Mouse (Mus musculus) hindbrain, postnatal 0 days (tissue): ENCODE results near the gene Dpysl5. TPM values are rescaled to one million over a fixed set of nuclear protein-coding genes. Genes with fewer than 3 reads are reported as not detected.
"Not testable (repeated sequence)": the region's sequence is repeated elsewhere in the genome, so short reads cannot be mapped to it uniquely, and the experiment has no call there.

ENCODE experiments used
- ATAC-seq: fragments of 200-750 bp; cut with Nextera tagmentation; 2 replicates; pipeline ENCODE4 v1.8.0; 2017; ENCODE audit warnings: mild to moderate bottlenecking, moderate TSS enrichment, moderate library complexity
- DNase-seq: peaks from one replicate; pipeline ENCODE4 v3.0.0-alpha.2; 2015; ENCODE audit warnings: low spot score
- H3K27ac ChIP-seq: fragments of 300-500 bp; sonication (generic); 2 replicates; pipeline ENCODE4 v1.5.1; 2014; ENCODE audit warnings: mild to moderate bottlenecking
- H3K27me3 ChIP-seq: fragments of 300-500 bp; sonication (generic); 2 replicates; pipeline ENCODE4 v1.6.1; 2014; ENCODE audit warnings: low read length, mixed read lengths; ENCODE audit not compliant: insufficient read depth
- H3K36me3 ChIP-seq: fragments of 300-500 bp; sonication (generic); 2 replicates; pipeline ENCODE4 v1.6.1; 2014; ENCODE audit warnings: low read length, mixed read lengths; ENCODE audit not compliant: insufficient read depth
- H3K4me1 ChIP-seq: fragments of 300-500 bp; sonication (generic); 2 replicates; pipeline ENCODE4 v1.6.1; 2014; ENCODE audit warnings: antibody characterized with exemption, low read length, mixed read lengths; ENCODE audit not compliant: insufficient read depth
- H3K4me2 ChIP-seq: fragments of 300-500 bp; sonication (generic); 2 replicates; pipeline ENCODE4 v1.6.1; 2014; ENCODE audit warnings: low read depth, mild to moderate bottlenecking, low read length, moderate library complexity, mixed read lengths
- H3K4me3 ChIP-seq: fragments of 300-500 bp; sonication (generic); 2 replicates; pipeline ENCODE4 v1.5.1; 2014; ENCODE audit warnings: low read length
- H3K9ac ChIP-seq: fragments of 300-500 bp; sonication (generic); replicated peaks from 2 replicates; pipeline ENCODE4 v1.6.1; 2014; ENCODE audit warnings: mild to moderate bottlenecking, low read length, moderate library complexity, mixed read lengths
- H3K9me3 ChIP-seq: fragments of 300-500 bp; sonication (generic); 2 replicates; pipeline ENCODE4 v1.6.1; 2016; ENCODE audit warnings: low read length, mixed read lengths
- CTCF ChIP-seq: IDR thresholded peaks from 2 replicates; pipeline ENCODE4 v1.5.1; 2016; ENCODE audit warnings: antibody characterized with exemption, control low read depth, low read depth
- WGBS: fragments of 180-500 bp; shearing (Covaris S2); extraction: QIAGEN DNeasy Blood & Tissue Kit; methylation state at CpG from one replicate; pipeline ENCODE4 v1.1.7; 2014; 5-methylcytosine and 5-hydroxymethylcytosine counted together
- polyA plus RNA-seq: library from polyadenylated mRNA; unstranded; fragments of >200 nt; fragmentation: Nextera tagmentation; extraction: Ambion mirVana; gene quantifications from 2 replicates; pipeline ENCODE4 v1.2.1, GENCODE M21; 2015
- total RNA-seq: library from RNA; depleted of rRNA; stranded (reverse); fragments of >200 nt; gene quantifications from 2 replicates; pipeline ENCODE4 v1.2.3, GENCODE M21; 2014

Dpysl5 gene
- total and polyA plus RNA-seq, 2 experiments from 2014 or later, result 148 to 261 TPM

DNA sequence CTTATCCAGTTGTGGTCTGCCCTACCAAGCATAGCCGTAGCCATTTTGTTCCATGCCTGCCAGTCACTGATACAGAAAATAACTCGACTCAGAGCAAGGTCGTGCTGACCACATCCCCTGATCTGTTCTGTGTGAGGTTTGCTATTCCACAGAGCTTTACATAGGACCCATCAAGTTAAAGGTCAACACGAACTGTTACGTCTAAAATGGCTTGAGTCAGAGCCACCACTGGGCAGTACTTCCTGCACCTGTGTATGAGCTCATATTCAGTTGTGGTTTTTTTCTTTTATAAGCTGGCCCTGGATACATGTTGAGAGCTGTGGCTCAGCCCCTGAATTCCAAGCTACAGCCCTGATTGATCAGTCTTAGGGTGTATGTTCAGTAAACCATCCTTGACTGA lies 31.8 kb upstream of the Dpysl5 start:
- ATAC-seq (no peak), DNase-seq (no peak)
- Histone ChIP-seq H3K4me1 (no peaks in the 10 kb centered on the region), H3K4me3 (no peak overlapping the region), H3K4me2 (no peak overlapping the region), H3K9ac (no peak overlapping the region), H3K36me3 (0 out of 2 replicates have a peak, but pooled peaks cover 3% of the 10 kb centered on the region), H3K9me3 (no peaks in the 10 kb centered on the region), H3K27me3 (no peaks in the 10 kb centered on the region), H3K27ac (no peak overlapping the region)
- 85% methylated on average over 5 of the region's 5 CpGs for WGBS
- no peak for TF ChIP-seq CTCF

DNA sequence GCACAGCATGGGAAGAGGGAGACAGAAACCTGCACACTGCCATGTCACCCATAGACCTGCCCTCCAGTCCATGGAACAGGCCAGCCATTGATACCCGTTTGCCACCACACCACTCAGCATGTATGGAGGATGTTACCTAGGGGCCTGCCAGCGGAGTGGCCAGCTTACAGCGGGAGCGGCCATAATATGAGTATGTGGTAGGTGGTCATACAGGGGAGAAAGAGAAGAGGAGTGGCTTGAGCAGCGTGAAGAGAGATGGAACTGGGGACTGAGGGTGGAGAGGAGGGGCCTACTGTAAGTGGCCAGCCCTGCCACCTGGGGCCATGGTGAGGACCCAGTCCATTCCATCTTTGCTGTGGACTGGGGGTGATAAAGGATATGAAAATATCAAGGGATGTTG lies 29.4 kb upstream of the Dpysl5 start:
- Histone ChIP-seq H3K27ac (no peak overlapping the region), H3K36me3 (no peaks in the 10 kb centered on the region), H3K4me1 (no peaks in the 10 kb centered on the region), H3K4me2 (no peak overlapping the region), H3K9me3 (no peaks in the 10 kb centered on the region), H3K9ac (no peak overlapping the region), H3K4me3 (no peak overlapping the region), H3K27me3 (no peaks in the 10 kb centered on the region)
- DNase-seq (no peak), ATAC-seq (no peak)
- 89% methylated on average over 5 of the region's 5 CpGs for WGBS
- no peak for TF ChIP-seq CTCF

DNA sequence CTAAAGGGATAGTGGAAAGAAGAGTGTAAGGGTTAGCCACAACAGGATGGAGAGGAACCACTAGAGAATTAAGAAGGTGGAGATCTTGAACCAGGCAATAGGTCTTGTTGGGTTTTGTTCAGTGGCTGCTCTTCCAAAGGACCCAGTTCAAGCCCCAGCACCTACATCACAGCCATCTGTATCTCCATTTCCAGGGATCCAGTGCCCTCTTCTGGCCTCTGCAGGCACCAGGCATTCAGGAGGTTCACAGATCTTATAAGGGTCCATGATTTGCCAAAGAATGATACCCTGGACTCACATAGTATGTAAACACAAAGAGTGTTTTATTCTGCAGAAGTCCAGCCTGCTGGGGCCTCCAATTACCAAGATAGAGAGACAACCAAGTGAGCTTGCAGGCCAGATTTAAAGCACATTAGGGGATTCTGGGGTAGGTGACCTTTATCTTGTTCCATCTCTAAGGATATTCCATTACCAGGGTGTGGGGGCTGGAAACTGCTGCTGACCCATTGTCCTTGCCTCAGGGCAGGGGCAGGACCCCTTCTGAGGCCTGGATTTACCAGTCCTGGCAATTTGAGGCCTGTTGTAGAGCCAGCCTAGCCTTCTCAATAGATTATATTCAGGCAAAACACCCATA lies 28.3 kb upstream of the Dpysl5 start:
- Histone ChIP-seq H3K27ac (no peak overlapping the region), H3K4me2 (no peak overlapping the region), H3K4me3 (no peak overlapping the region), H3K27me3 (no peaks in the 10 kb centered on the region), H3K4me1 (no peaks in the 10 kb centered on the region), H3K9me3 (no peaks in the 10 kb centered on the region), H3K36me3 (no peaks in the 10 kb centered on the region), H3K9ac (no peak overlapping the region)
- TF ChIP-seq CTCF, result 0 out of 2 replicates have a peak, but pooled peaks have one; percentile 32
- ATAC-seq (no peak), DNase-seq (no peak)

DNA sequence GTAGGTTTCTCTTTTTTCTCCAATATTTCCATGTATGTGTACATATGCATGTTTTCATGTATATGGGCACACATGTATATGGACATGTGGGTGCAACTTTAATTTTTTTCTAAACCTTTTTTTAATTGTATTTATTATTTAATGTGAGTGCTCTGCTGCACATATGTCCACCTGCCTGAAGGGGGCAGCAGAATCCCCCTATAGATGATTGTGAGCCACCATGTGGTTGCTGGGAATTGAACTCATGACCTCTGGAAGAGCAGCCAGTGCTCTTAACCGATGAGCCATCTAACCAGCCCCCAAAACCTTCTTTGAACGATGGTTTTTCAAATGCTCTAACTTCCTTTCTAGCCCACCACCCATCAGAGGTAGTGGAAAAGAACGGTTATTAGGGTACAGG lies 27.4 kb upstream of the Dpysl5 start:
- TF ChIP-seq CTCF, result peak; percentile 31
- 74% methylated on average over 3 of the region's 3 CpGs for WGBS
- Histone ChIP-seq H3K27me3 (no peaks in the 10 kb centered on the region), H3K9me3 (no peaks in the 10 kb centered on the region), H3K36me3 (no peaks in the 10 kb centered on the region), H3K27ac (no peak overlapping the region), H3K4me3 (no peak overlapping the region), H3K4me2 (no peak overlapping the region), H3K9ac (no peak overlapping the region), H3K4me1 (no peaks in the 10 kb centered on the region)
- DNase-seq (no peak), ATAC-seq (no peak)

DNA sequence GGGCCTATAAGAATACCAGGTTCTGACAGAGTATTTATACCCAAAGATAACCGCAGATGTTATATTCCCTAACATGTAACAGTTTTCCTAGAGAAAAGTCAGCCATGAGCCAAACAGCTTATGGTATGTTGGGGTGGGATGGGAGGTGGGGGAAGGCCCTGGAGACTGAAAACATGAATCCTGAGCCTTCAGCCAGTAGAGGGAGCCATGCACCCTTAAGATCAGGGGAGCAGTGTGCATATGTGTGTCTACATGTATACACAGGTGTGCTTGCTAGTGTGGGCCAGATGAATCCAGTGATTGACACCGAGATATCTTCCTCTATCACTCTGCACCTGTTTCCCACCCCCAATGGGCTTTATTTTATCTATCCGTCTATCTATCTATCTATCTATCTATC lies 24.6 kb upstream of the Dpysl5 start:
- TF ChIP-seq CTCF, result peak; percentile 74
- H3K27ac ChIP-seq, result no peak overlapping the region
- no peaks in the 10 kb centered on the region for H3K27me3 ChIP-seq
- 66% methylated on average over 3 of the region's 3 CpGs for WGBS
- H3K9me3 ChIP-seq, result no peaks in the 10 kb centered on the region
- no peaks in the 10 kb centered on the region for H3K4me1 ChIP-seq
- peak; percentile 43 for DNase-seq
- H3K9ac ChIP-seq, result no peak overlapping the region
- H3K36me3 ChIP-seq, result no peaks in the 10 kb centered on the region
- H3K4me3 ChIP-seq, result no peak overlapping the region
- no peak overlapping the region for H3K4me2 ChIP-seq
- ATAC-seq, result no peak

DNA sequence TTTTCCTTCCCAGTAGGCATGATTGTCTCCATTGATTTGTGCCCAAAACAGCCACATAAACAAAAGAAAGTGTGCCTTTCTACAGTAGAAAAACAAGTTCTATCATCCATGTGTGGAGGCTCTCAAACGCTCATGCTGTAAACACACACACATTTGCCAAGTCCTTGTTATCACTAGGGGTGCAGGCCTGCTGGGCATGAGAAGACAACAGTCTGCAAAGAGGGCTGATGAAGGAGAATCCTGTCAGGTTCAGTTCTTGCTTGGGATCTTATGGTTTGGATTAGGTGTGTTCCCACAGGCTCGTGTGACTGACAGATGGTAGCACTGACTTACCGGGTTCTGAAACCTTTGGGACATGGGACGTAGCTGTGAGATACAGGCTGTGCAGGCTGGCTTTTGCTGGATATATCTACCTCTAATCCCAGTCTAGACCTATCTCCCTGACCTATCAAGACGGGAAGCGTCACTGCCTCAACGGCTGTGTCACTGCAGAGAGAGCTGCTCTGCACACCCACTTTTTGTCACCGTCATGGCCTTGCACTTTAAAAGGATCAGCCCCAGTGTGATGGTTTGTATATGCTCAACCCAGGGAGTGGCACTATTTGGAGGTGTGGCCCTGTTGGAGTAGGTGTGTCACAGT lies 10.9 kb upstream of the Dpysl5 start:
- Histone ChIP-seq H3K4me2 (no peak overlapping the region), H3K36me3 (no peaks in the 10 kb centered on the region), H3K9ac (no peak overlapping the region), H3K27me3 (no peaks in the 10 kb centered on the region), H3K9me3 (no peaks in the 10 kb centered on the region), H3K4me1 (no peaks in the 10 kb centered on the region; the same call in 1 of the 2 replicates), H3K4me3 (no peak overlapping the region), H3K27ac (no peak overlapping the region)
- WGBS, result 80% methylated on average over 8 of the region's 8 CpGs
- no peak for TF ChIP-seq CTCF
- no peak for DNase-seq
- ATAC-seq, result no peak

DNA sequence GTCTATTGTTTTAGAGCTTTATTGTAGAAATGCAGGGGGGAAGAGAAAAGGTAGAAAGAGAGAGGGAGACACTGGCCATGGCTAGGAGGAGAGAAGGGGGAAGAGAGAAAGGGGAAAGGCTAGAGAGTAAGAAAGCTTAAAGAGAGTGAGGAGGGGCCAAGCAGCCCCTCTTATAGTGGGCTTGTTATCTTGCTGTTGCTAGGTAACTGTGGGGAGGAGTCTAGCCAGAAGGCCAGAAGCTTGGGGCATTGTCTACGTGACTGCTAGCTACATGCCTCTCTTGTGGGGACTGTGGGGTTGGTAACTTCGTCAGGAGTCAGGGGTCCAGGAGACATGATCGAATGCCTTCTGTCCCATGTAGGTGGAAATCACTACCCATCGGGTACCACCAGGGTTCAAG lies 10.0 kb upstream of the Dpysl5 start:
- H3K9me3 ChIP-seq, H3K9ac ChIP-seq, H3K4me3 ChIP-seq, H3K27me3 ChIP-seq, H3K36me3 ChIP-seq, H3K4me2 ChIP-seq, ATAC-seq, H3K4me1 ChIP-seq, H3K27ac ChIP-seq, DNase-seq: not testable (repeated sequence)
- 35% methylated on average over 4 of the region's 4 CpGs for WGBS
